Mouse (Mus musculus): Measurements from ENCODE around the gene Sez6. TPM values are rescaled to one million over a fixed set of nuclear protein-coding genes. Genes with fewer than 3 reads are reported as not detected.
A peak's percentile ranks its signal among the peaks of the same experiment; 100 is the strongest.

Gene Sez6
- polyA plus RNA-seq, 2 experiments = 0.03 TPM; not detected in 1

DNA sequence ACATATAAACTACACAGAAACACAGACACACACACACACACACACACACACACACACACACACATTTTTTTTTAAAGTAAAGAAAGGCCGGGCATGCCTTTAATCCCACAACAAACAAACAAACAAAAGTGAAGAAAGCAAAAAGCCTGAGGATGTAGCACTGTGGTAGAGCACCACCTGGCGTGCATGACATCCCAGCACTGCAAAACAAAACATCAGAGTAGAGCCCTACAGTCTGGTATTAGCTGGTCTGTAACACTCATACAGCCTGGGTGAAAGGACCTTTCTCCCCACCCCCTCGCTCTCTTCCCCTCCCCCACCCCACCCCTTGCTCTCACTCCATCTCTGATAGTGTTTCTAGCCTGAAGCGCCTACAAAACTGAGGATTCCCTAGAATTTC lies 45.3 kb downstream of the Sez6 start:
- H3K9me3 ChIP-seq (ENCODE audit: control insufficient read depth, low read length) = no peaks in the 10 kb centered on the region
- TF ChIP-seq EP300 (IDR thresholded peaks at IDR 0.05; ENCODE audit: low read depth) (no peak), CTCF (IDR thresholded peaks at IDR 0.05; ENCODE audit: low read depth) (no peak)
- H3K36me3 ChIP-seq (replicated peaks; ENCODE audit: control insufficient read depth, insufficient read depth, low read depth) = no peaks in the 10 kb centered on the region
- no peak overlapping the region for H3K4me2 ChIP-seq (ENCODE audit: low read depth)
- DNase-seq (ENCODE audit: low read depth in 3 of 3, low spot score in 3 of 3) (no peak), ATAC-seq (ENCODE audit: insufficient read depth) (no peak)
- H3K27me3 ChIP-seq (ENCODE audit: control insufficient read depth, insufficient read depth, low read length) = no peaks in the 10 kb centered on the region; the same call in 1 of the 2 replicates
- no peak overlapping the region for H3K27ac ChIP-seq
- H3K4me1 ChIP-seq (replicated peaks; ENCODE audit: control insufficient read depth in 2 of 2, insufficient read depth in 2 of 2, low read length in 1 of 2) = peaks cover 5% of the 10 kb centered on the region in 2 experiments; a peak in 3 of 4 replicates
- no peak overlapping the region for H3K4me3 ChIP-seq (ENCODE audit: insufficient read depth in 1 of 2, low read depth in 2 of 2, low read length in 2 of 2)
- WGBS (ENCODE audit: insufficient replicate concordance) = 23% methylated on average over 4 of the region's 4 CpGs
- no peak overlapping the region for H3K9ac ChIP-seq (replicated peaks)

GRCm38 (mm10) chr11:77978161-77978560 lies 47.6 kb downstream of the Sez6 start:
- no peaks in the 10 kb centered on the region; the same call in 1 of the 2 replicates for H3K27me3 ChIP-seq (ENCODE audit: control insufficient read depth, insufficient read depth, low read length)
- H3K9me3 ChIP-seq (ENCODE audit: control insufficient read depth, low read length) = no peaks in the 10 kb centered on the region
- DNase-seq (ENCODE audit: low read depth in 3 of 3, low spot score in 3 of 3) (no peak), ATAC-seq (ENCODE audit: insufficient read depth) (no peak)
- H3K36me3 ChIP-seq (replicated peaks; ENCODE audit: control insufficient read depth, insufficient read depth, low read depth) = no peaks in the 10 kb centered on the region
- H3K4me2 ChIP-seq (ENCODE audit: low read depth) = no peak overlapping the region
- no peak overlapping the region for H3K9ac ChIP-seq (replicated peaks)
- H3K27ac ChIP-seq = no peak overlapping the region
- no peak overlapping the region for H3K4me3 ChIP-seq (ENCODE audit: insufficient read depth in 1 of 2, low read depth in 2 of 2, low read length in 2 of 2)
- WGBS (ENCODE audit: insufficient replicate concordance) = 53% methylated on average over 6 of the region's 6 CpGs
- H3K4me1 ChIP-seq (replicated peaks; ENCODE audit: control insufficient read depth in 2 of 2, insufficient read depth in 2 of 2, low read length in 1 of 2) = peaks cover 5 to 9% of the 10 kb centered on the region in 2 experiments; a peak in 3 of 4 replicates
- TF ChIP-seq CTCF (IDR thresholded peaks at IDR 0.05; ENCODE audit: low read depth) = no peak
- no peak for TF ChIP-seq EP300 (IDR thresholded peaks at IDR 0.05; ENCODE audit: low read depth)

- Histone ChIP-seq H3K9ac (replicated peaks) (no peak overlapping the region), H3K27ac (no peak overlapping the region), H3K4me1 (replicated peaks; ENCODE audit: control insufficient read depth in 2 of 2, insufficient read depth in 2 of 2, low read length in 1 of 2) (peaks cover 5 to 9% of the 10 kb centered on the region in 2 experiments; a peak in 3 of 4 replicates), H3K4me3 (ENCODE audit: insufficient read depth in 1 of 2, low read depth in 2 of 2, low read length in 2 of 2) (no peak overlapping the region), H3K27me3 (ENCODE audit: control insufficient read depth, insufficient read depth, low read length) (no peaks in the 10 kb centered on the region; the same call in 1 of the 2 replicates), H3K4me2 (ENCODE audit: low read depth) (no peak overlapping the region), H3K36me3 (replicated peaks; ENCODE audit: control insufficient read depth, insufficient read depth, low read depth) (no peaks in the 10 kb centered on the region), H3K9me3 (ENCODE audit: control insufficient read depth, low read length) (no peaks in the 10 kb centered on the region)
- DNase-seq (ENCODE audit: low read depth in 3 of 3, low spot score in 3 of 3) = no peak
- 68% methylated on average over 8 of the region's 8 CpGs for WGBS (ENCODE audit: insufficient replicate concordance)
- ATAC-seq (ENCODE audit: insufficient read depth) = no peak
- no peak for TF ChIP-seq CTCF (IDR thresholded peaks at IDR 0.05; ENCODE audit: low read depth)
- TF ChIP-seq EP300 (IDR thresholded peaks at IDR 0.05; ENCODE audit: low read depth) = no peak
Measured at GRCm38 (mm10) chr11:77979221-77979809, 48.7 kb downstream of the Sez6 start.

- ATAC-seq (ENCODE audit: insufficient read depth) (no peak), DNase-seq (ENCODE audit: low read depth in 3 of 3, low spot score in 3 of 3) (peak in 2 of 3 experiments; percentile 47 to 53)
- Histone ChIP-seq H3K4me3 (ENCODE audit: insufficient read depth in 1 of 2, low read depth in 2 of 2, low read length in 2 of 2) (no peak overlapping the region), H3K4me2 (ENCODE audit: low read depth) (peak overlapping the region; percentile 75), H3K27me3 (ENCODE audit: control insufficient read depth, insufficient read depth, low read length) (no peaks in the 10 kb centered on the region; the same call in 1 of the 2 replicates), H3K9me3 (ENCODE audit: control insufficient read depth, low read length) (no peaks in the 10 kb centered on the region), H3K4me1 (replicated peaks; ENCODE audit: control insufficient read depth in 2 of 2, insufficient read depth in 2 of 2, low read length in 1 of 2) (peaks cover 10 to 15% of the 10 kb centered on the region in 2 experiments; a peak in 3 of 4 replicates), H3K9ac (replicated peaks) (no peak overlapping the region), H3K36me3 (replicated peaks; ENCODE audit: control insufficient read depth, insufficient read depth, low read depth) (no peaks in the 10 kb centered on the region; the same call in 1 of the 2 replicates), H3K27ac (no peak overlapping the region)
- peak; percentile 68 for TF ChIP-seq CTCF (IDR thresholded peaks at IDR 0.05; ENCODE audit: low read depth)
- TF ChIP-seq EP300 (IDR thresholded peaks at IDR 0.05; ENCODE audit: low read depth) = no peak
- WGBS (ENCODE audit: insufficient replicate concordance) = 29% methylated on average over 11 of the region's 11 CpGs
Measured at GRCm38 (mm10) chr11:77980281-77981204, 49.9 kb downstream of the Sez6 start.
